Mouse (Mus musculus): ENCODE results near the gene Mpo.

The Mpo gene

DNA sequence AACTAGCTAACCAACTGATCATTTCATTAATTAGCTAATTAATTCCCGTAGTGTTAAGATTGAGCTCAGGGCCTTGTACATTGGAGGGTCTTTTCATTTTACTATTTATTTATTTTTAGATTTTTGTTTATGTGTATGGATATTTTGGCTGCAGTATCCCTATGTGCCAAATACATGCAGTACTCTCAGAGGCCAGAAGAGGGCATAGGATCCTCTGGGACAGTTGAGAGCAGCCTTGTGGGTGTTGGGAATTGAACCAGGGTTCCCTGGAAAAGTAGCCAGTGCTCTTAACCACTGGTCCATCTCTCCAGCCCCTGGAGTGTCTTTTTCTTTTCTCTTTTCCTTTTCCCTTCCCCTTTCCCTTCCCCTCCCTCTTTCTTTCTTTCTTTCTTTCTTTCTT is 12.1 kb downstream of the Mpo start:
- peak; percentile 65 for DNase-seq

DNA sequence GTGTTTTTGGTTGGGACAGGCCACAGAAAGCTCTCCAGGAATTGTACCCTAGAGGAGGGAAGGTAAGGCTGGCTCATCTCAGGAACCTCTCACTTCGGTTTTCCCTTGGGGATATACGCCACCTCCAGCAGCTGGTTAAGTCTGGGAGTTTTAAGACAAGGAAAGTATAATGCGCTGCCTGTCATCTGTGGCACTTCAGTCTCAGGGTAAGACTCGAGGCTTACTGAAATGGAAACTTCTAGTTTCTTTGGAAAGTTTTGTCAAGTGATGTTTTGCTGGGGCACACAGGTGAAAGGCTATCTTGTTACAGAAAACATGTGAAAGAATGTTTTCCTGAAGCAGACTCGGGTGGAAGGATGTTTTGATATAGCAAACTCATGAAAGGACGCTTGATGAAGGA is 14.1 kb downstream of the Mpo start:
- DNase-seq: no peak

DNA sequence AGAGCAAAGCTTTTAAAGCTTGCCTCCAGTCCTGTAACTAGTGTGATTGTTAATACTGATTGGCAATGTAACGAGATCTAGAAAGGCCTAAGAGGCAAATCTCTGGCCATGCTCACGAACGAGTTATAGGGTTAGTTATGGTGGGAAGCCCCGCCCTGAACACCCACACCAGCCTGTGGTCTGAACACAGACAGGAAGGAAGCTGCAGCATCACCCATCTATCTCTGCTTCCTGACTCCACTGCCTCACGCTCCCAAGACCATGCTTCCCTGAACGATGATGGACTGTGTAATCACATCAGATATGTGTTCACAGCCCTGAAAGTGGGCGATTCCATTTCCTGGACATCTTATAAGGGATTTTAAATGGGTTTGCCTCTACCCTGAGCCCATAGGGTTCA is 14.9 kb downstream of the Mpo start:
- peak; percentile 22 for DNase-seq

DNA sequence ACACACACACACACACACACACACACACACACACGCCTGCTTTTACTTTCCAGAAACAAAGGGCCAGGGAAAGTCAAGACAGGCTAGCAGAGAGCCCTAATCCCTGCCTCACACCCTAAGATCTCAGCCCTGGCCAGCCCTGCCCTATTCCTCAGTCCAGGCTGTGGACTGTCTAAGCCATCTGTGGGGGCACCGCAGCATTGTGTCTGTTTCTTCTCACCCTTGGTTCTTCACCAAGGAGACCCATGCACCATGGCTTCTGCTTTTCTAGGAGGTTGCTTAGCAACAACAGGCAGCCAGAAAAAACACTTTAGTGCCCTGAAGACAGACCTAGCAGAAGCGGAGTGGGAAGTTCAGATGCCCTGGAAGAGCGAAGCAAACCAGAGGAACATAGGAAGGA is 18.0 kb downstream of the Mpo start:
- no peak for DNase-seq

DNA sequence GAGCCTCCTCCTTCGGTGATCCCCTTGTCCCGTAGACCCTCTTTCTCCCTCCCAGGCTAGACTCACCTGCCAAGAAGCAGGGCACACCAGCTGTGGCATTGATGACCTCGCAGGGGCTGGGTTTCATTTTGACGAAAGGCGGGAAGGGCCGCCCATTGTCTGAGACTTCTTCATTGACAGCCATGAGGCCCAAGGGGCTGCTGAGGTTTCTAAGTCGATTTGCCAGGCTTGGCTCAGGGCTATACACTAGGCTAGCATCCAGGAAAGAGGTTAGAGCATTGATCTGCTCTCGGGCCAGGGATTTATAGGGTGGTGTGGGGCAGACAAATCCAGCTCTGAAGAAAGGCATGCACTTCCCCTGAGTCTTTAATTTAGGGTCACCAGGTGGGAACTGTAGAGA is 21.4 kb downstream of the Mpo start:
- no peak for DNase-seq

DNA sequence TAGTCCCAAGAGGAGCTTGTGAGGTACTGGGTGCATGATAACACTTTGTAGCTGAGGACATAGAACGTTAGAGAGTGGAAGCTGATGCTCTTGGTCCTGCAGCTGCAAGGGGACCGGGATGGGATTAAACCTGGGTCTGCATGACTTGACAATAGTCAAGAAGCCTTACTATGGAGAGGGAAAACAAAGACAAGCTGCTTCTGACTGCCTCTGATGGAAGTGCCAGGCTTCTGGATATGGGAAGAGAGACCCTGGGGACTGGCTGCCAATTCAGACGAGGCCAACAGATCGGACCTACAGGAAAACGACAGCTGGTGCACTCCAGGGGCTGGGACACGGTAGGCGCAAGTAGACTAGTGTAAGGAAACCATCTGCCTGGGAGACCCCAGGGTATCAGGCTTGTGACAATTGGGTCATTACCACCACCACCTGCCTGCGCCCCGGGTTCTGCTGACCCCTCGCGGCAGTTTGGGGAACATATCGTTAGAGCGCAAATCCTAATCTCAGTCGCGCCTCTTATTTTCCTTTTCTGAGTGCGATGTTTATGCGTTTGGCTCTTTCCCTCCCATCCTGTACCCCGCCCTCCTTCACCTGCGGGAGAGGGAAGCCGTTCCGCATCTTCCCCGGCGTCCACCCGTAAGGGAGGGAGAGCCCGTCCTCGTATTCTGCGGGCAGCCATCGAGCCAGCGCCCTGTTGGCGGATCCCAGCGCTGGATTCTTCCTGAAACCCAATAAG is 23.5 kb downstream of the Mpo start:
- peak; percentile 74 for DNase-seq

DNA sequence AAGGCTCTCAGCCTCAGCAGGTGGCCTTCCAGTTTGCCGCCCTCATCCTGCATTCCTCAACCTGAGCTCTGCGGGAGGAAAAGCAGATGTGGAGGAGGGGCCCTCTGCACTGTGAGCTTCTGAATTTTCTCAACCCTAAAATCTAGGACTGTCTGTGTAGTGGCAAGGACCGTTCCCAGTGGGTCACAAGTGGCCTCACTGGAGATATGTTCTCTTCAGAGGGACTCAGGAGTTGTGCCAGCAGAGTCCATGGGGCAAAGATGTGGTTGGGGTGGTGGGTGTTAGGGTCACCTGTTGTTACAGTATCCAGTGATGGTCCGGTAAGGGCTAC is 24.0 kb downstream of the Mpo start:
- no peak for DNase-seq

DNA sequence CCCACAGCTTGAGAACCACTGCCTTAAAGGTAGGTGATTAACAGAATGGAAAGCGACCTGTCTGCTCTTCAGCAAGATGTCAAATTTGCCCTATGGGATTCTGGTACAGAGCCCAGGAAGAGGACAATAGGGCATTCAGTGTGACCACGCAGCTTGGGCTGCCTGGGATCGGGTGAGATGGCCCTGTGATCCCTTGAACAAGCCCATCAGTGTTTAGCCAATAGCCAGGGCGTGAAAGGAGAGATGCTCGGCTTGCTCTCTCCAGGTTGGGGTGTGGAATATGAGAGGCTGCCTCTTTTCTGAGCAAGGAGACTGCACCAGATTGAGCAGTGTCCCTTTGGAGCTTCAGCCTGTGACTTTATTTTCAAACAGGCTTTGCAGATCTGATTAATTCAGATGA is 28.1 kb downstream of the Mpo start:
- no peak for DNase-seq

DNA sequence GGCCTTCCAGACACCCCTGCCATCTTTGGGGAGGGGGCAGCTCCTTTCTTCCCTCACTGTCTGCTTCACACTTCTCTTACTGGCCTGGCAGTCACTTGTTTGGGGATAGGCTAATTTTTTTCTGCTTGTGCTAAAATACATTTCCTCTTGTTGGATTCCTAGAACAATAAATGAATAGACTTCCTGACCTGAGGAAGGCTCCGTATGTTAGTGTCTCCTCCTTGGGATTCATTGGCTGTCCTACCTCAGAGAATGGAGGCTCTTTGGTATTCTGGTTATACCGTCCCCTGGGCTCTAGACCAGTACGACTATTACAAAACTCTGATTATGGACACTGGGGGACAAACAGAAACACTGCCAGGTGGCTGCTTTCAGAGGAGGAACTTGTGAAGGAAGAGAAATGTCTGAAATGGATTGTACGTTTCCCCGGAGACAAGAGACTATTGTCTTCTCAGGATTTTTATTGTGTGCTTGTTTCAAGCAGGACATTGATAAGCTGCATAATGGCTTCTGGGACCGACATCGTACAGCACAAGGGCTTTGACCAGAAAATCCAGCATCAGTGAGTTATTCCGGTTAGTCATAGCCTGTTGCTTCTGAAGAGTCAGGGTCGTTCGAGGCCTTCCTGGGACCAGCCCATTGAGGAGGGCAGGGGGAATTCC is 35.0 kb downstream of the Mpo start, which contains the start of gene Lpo:
TSS of gene Lpo (minus strand) at position 51 of the 662 bp plus-strand sequence.
- DNase-seq: no peak

DNA sequence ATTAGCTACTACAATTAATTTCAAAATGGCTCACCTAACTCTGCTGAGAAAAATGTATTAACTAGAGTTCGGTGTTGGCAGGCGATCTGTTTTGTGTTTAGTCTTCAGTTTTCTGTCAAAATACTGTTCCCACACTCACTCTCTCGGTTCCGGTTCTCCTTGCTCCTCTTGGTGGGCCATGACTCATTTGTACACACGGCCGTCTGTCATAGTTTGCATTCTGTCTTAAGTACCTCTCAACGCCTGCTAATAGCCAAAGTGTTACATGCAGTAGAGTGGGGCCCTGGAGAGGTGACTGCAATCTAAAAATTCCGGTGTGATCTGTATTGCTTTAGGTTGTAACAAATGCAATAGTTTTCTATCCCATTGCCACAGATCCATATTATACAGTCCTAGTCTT is 47.3 kb downstream of the Mpo start:
- DNase-seq: no peak

DNA sequence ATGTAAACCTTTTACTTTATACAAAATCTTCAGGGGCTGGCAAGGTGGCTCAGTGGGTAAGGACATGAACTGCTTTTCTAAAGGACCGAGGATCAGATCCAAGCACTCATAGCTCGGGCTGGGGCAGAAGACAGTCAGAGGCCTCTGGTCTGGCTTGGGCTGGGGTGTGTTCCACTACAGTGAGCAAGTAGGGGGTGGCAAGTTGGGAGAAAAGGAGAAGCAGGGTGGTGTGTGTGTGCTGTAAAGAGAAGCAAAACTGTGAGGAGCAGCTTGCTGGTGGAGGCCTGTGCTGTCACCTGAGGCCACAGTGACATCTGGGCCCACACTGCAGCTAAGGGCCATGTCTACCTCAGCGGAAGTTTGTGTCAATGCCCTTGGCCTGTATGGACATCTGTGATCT is 48.1 kb downstream of the Mpo start:
- DNase-seq: no peak

DNA sequence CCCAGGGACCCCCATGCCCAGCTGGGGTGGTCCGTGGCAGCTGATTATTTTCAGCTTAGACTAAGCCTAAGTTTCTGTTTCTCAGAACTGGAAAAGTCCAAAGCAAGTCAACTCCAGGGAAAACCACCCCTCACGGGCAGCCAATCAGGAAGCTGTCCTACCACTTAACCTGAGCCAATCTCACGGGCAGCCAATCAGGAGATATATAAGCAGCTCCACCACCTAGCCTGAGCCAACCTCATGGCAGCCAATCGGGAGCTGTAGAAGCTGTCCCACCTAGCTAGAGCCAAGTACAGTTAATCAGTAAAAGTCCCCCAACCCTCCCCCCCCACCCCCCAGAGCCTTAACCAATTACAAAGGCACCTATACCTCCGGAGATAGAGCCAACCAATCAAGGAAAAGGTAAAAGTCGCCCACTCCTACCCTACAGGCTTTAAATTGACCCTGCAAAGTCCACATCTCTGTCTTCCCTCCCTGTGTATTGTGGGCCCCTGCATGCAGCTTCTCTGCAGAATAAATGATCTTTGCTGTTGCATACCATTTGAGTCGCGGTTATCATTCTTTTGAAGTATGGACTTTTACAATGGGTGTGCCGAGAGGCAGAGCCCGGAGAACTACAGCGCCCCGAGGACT is 53.7 kb downstream of the Mpo start:
- DNase-seq: no peak

DNA sequence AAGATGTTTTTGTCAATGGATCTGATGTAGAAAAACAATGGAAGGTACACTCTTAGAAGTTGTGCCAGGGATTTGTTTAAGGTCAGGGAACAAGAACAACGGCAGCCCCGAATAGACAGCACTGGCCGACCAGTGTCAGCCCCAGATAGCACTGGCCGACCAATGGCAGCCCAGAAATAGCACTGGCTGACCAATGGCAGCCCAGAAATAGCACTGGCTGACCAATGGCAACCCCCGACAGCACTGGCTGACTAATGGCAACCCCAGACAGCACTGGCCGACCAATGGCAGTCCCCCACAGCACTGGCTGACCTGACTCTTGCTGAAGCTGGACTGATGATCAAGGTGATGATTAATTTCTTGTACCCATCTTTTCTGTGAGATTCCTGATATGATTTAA is 54.5 kb downstream of the Mpo start:
- no peak for DNase-seq

DNA sequence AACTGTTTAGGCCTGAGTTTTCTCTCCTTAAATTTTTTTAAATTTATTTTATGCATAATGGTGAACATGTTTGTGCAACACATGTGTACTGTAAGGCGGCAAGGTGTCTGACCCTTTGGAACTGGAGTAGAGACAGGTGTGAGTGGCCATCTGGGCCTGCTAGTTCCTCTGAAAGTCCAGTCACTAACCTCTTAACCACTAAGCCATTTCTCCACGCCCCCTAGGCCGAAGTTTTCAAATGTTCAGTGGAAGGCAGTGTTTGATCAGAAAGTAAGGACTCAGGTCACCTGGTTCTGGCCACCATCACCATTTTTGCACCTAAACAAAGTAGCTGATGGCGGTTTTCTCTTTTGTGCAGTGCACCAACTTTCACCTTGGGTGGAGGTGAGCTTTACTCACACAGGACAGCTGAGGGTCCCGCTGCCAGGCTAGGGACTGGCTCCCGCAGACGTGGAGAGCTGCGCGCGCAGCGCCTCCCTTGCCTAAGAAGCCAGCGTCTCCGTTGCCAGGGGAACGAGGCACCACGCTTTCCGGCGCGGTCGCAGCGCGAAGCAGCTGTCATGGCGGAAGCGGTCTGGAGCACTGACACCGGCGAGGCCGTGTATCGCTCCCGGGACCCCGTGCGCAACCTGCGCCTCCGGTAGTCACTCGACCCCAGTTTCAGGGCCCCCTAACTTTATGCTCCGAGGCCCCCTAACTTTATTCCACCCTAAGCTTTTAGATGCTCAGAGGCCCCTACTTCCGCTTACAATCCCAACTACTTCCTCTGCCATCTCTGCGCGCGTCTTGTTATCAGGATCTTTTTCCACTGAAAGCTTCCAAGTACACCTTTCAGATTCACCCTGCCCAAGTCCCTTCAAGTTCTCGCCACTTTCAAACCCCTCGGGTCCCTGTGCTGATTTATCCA is 59.6 kb downstream of the Mpo start, which contains the start of gene Mks1:
TSS of gene Mks1 (plus strand) at position 526 of the 907 bp plus-strand sequence.
- peak; percentile 96 for DNase-seq

DNA sequence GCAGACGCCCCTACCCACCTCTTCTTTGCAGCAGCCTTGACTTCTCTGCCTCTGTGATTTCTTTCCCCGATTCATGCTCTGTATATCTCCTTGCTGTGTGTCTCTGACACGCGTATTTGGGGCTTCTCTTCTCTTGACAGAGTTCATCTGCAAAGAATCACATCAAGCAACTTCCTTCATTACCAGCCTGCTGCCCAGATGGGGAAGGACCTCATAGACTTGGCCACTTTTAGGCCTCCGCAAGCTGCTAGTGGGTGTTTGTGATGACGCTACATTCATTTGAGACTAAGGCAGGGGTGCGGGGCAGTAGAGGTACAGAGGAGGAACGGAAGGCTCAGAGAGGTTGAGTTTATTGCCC is 60.2 kb downstream of the Mpo start:
- peak; percentile 23 for DNase-seq

Data from thymus, postnatal 4 days (tissue).